Mouse (Mus musculus): ENCODE measurements at regions not wholly inside any gene's neighbourhood (a gene's known extent, or its start where the extent isn't known, plus 50 kb on each side); places are given as distances from the start of the nearest gene placed in this dataset.

DNA sequence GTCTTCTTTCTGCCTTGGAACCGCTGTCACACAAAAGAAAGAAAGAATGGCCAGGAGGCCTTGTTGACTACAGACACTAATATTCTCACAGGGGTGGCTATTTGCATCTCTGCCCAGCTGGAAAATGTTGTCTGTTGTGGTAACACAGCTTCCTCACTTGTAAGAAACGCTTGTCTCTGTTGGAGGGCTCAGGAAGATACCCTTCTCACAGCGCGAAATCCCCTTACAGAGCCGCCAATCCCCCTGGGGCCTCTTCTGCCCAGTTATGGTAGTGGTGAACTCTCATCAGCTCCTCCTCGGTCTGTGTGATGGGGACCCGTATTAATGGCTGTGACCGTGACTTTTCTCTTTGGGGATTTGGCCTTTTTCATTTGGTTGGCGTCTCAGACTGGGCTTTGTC is 1022.5 kb downstream of the Adgrl2 start:
- no peak for ATAC-seq (ENCODE audit: extremely low read depth, insufficient number of reproducible peaks, low FRiP score, low TSS enrichment)
- Histone ChIP-seq H3K4me3 (no peak overlapping the region), H3K4me2 (no peak overlapping the region), H3K27me3 (replicated peaks) (no peaks in the 10 kb centered on the region), H3K9ac (no peak overlapping the region), H3K9me3 (no peaks in the 10 kb centered on the region), H3K27ac (replicated peaks) (no peak overlapping the region), H3K36me3 (no peaks in the 10 kb centered on the region), H3K4me1 (peaks cover 14% of the 10 kb centered on the region)
- WGBS: 62% methylated on average over 9 of the region's 9 CpGs

DNA sequence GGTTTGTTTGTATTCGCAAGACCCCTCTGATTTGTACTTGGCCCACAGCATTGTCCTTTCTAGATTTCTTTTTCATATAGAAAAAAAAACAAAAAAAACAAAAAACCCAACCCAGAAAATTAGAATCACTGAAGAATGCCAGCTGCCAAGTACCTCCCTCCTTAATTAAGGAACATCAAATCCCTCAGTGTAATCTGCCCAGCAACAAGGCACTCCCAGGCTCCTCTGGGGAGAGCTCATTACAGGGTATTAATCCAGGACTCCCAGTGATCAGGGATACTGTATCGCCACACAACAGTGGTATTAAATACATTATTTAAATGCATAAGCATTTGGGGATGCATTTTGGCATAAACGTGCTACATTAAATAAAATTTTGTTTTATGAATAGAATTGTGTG is 1023.1 kb downstream of the Adgrl2 start:
- Histone ChIP-seq H3K27ac (replicated peaks) (no peak overlapping the region), H3K36me3 (no peaks in the 10 kb centered on the region), H3K4me2 (no peak overlapping the region), H3K4me1 (peaks cover 14% of the 10 kb centered on the region), H3K9me3 (no peaks in the 10 kb centered on the region), H3K4me3 (no peak overlapping the region), H3K9ac (no peak overlapping the region), H3K27me3 (replicated peaks) (no peaks in the 10 kb centered on the region)
- no peak for ATAC-seq (ENCODE audit: extremely low read depth, insufficient number of reproducible peaks, low FRiP score, low TSS enrichment)
- 80% methylated on average over 3 of the region's 3 CpGs for WGBS

DNA sequence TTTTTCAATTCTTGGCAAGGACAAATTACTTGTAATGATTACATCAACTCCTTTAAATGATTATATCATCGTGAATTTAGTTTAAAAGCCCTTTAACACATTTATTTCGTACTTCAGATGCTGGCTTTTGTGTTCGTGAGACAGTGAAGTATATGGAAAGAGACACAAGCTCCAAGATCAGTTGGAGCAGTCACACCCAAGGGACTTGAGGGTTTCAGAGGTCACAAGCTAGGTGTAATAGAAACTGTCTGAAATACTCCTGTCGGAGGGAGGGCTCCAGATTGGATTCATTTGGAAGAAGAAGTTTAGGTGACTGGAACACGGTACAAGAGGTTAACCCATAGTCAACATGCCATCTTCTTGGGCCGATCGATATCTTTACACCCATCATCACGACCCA is 1023.5 kb downstream of the Adgrl2 start:
- no peak for ATAC-seq (ENCODE audit: extremely low read depth, insufficient number of reproducible peaks, low FRiP score, low TSS enrichment)
- Histone ChIP-seq H3K27ac (replicated peaks) (no peak overlapping the region), H3K4me1 (peaks cover 12% of the 10 kb centered on the region), H3K9me3 (no peaks in the 10 kb centered on the region), H3K4me3 (no peak overlapping the region), H3K27me3 (replicated peaks) (no peaks in the 10 kb centered on the region), H3K36me3 (no peaks in the 10 kb centered on the region), H3K9ac (no peak overlapping the region), H3K4me2 (0 out of 2 replicates have a peak overlapping the region, but pooled peaks have one; percentile 1)
- WGBS: 83% methylated on average over 8 of the region's 8 CpGs

DNA sequence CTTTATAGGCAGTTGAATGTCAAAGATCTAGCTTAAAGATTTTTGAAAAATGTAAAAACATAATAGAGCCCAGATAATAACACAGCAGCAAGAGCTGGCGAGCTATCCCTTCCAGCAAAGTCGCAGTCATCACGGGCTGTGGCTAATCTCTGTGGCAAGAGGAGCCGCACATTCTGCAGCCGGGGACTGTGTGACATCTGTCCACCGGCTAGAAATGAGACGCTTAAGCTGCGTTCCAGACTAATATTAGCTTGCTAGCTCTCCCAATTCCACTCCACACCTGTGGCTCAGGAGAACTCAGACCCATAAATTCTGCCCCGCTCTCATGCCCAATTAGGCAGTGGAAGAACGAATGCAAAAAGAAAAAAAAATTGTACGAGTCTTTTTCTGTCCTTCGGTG is 1024.0 kb downstream of the Adgrl2 start:
- H3K4me3 ChIP-seq: no peak overlapping the region
- no peak overlapping the region for H3K9ac ChIP-seq
- no peaks in the 10 kb centered on the region for H3K36me3 ChIP-seq
- no peaks in the 10 kb centered on the region for H3K27me3 ChIP-seq (replicated peaks)
- WGBS: 44% methylated on average over 12 of the region's 12 CpGs
- H3K27ac ChIP-seq (replicated peaks): no peak overlapping the region
- H3K9me3 ChIP-seq: no peaks in the 10 kb centered on the region
- H3K4me2 ChIP-seq: peak overlapping the region; percentile 1; the same call in 1 of the 2 replicates
- ATAC-seq (ENCODE audit: extremely low read depth, insufficient number of reproducible peaks, low FRiP score, low TSS enrichment): no peak
- H3K4me1 ChIP-seq: peaks cover 11% of the 10 kb centered on the region

DNA sequence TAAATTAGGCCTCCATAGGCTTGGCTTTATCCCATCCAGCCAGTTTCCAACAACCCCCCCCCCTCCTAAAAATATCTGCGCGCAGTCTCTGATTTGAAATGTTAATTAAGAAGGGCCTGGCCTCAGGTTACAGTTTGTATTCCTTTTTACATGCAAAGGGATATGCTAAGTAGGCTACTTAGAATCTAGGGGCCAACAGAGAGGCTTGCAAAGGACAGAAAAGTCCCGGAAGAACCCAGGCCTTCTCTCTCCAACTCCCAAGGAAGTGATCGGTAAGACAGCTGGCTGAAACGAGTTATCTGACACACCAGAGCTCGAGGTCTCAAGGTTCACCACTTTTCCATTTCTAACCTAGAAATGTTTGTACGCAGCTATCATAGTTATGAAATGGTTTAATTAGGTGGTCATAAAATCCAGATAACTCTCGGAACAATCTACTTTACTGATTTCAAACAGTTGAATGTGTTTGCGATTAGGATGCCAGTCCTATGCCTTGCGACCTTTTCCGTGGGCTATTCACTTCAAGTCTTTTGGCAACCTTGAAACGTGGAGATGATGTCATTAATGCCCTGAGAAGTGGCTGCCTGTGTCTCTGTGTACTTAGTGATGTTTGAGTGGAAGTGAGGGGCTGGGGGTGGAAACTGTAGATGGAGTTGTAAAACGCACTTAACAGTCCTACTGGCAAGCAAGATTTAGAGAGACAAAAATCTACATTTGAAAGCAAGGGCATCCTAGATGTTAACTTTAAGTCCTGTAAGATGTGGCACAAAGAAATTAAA is 1026.5 kb downstream of the Adgrl2 start:
- no peaks in the 10 kb centered on the region for H3K27me3 ChIP-seq (replicated peaks)
- H3K9me3 ChIP-seq: no peaks in the 10 kb centered on the region
- H3K27ac ChIP-seq (replicated peaks): no peak overlapping the region
- no peak overlapping the region for H3K9ac ChIP-seq
- H3K36me3 ChIP-seq: no peaks in the 10 kb centered on the region
- ATAC-seq (ENCODE audit: extremely low read depth, insufficient number of reproducible peaks, low FRiP score, low TSS enrichment): no peak
- peaks cover 11% of the 10 kb centered on the region for H3K4me1 ChIP-seq
- H3K4me2 ChIP-seq: no peak overlapping the region
- H3K4me3 ChIP-seq: no peak overlapping the region
- WGBS: 44% methylated on average over 13 of the region's 13 CpGs

DNA sequence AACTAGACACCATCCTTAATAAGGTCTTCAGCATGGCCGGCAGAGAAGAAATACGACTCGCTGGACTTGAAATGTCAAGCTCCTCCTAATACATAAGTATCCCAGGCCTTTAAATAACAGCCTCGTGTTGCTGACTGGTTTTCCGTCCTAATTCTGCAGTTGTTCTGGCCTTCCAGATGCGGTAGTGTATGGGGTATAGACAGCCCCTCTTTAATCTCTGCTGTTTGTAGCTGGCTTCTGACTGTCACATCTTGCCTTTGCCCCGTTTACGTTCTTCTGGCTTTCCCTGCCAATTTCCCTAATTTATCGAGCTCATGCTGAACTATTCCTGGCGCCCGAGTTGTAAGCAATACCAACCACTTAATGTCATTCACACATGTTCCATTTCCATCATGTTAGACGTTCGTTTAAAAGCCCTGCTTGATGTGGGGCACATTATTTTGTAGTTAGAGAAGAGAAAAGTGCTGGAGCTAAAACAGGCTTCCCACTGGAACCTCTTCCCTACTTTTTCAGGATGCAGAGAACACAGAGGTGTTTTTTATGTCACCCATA is 1042.2 kb downstream of the Adgrl2 start:
- Histone ChIP-seq H3K27ac (replicated peaks) (no peak overlapping the region), H3K27me3 (replicated peaks) (no peaks in the 10 kb centered on the region), H3K4me1 (peaks cover 7% of the 10 kb centered on the region; the same call in 1 of the 2 replicates), H3K36me3 (no peaks in the 10 kb centered on the region), H3K4me2 (peak overlapping the region; percentile 45), H3K4me3 (no peak overlapping the region), H3K9me3 (no peaks in the 10 kb centered on the region), H3K9ac (no peak overlapping the region)
- 48% methylated on average over 13 of the region's 13 CpGs for WGBS
- ATAC-seq (ENCODE audit: extremely low read depth, insufficient number of reproducible peaks, low FRiP score, low TSS enrichment): no peak

DNA sequence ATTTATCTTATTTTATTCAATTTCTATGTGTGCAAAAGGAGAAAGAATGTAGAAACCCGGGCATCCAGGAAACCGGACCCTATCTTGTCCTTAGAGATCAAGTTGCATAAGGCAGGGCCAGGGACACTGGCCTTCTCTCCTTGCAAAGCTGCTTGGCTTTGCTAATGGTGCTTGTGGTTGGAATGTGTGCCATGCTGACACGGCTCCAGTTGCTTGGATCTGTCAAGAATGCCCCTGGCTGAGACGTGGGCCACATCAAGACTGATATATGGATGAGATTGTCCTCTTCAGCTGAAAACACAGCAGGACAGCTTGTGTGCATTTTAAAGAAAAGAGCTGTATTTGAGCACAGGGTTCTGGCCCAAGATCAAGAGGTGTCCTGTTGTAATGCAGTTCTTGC is 1047.0 kb downstream of the Adgrl2 start:
- peaks cover 4% of the 10 kb centered on the region; the same call in 1 of the 2 replicates for H3K4me1 ChIP-seq

DNA sequence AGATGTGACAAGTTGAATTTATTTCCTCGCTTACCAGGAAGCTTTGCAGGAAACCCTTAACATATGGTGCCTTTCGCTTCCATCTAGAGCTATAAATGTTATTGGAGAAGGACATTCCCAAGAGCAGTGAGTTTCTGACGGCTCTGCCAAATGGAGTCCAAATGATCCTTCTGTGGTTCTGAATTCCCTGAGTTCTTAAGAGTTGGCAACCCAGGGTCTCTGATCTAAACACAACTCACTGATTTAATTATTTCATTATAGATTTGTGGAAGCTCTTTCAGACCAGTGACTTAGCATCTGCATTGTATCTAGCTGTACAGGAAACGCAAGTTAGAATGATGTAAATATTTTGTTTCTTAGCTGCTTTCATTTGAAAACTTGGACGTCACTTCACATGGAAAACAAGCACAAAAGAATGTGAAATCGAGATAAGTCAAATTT is 1059.5 kb downstream of the Adgrl2 start:
- no peaks in the 10 kb centered on the region for H3K36me3 ChIP-seq
- no peaks in the 10 kb centered on the region for H3K27me3 ChIP-seq (replicated peaks)
- H3K9me3 ChIP-seq: no peaks in the 10 kb centered on the region
- no peak overlapping the region for H3K4me3 ChIP-seq
- no peak overlapping the region for H3K4me2 ChIP-seq
- no peak for ATAC-seq (ENCODE audit: extremely low read depth, insufficient number of reproducible peaks, low FRiP score, low TSS enrichment)
- no peak overlapping the region for H3K9ac ChIP-seq
- 62% methylated on average over 6 of the region's 6 CpGs for WGBS
- H3K27ac ChIP-seq (replicated peaks): no peak overlapping the region
- H3K4me1 ChIP-seq: no peaks in the 10 kb centered on the region

More for the DNA sequence above, 1047.0 kb downstream of the Adgrl2 start:
- Histone ChIP-seq H3K27ac (replicated peaks) (no peak overlapping the region), H3K27me3 (replicated peaks) (no peaks in the 10 kb centered on the region), H3K4me2 (no peak overlapping the region), H3K9ac (no peak overlapping the region), H3K9me3 (no peaks in the 10 kb centered on the region), H3K36me3 (no peaks in the 10 kb centered on the region), H3K4me3 (no peak overlapping the region)
- 47% methylated on average over 4 of the region's 4 CpGs for WGBS
- ATAC-seq (ENCODE audit: extremely low read depth, insufficient number of reproducible peaks, low FRiP score, low TSS enrichment): no peak

DNA sequence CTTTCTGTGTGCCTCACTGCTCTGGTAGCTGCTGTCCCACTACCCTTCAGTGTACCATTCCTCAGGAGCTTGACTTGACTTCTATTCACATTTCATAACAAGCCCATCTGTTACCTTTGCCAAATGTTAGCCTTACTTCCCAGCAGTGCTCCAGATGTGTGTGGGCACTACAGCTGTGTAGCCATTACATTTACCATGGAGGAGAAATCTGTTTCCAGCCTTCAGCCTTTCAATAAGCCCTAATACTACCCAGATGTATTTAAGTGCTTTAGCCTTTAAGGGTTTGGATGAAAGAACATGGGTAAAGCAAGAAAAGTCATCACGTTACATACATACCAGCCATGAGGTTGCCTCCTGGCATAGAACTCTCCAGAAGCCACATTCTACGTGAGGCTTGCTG is 1068.0 kb downstream of the Ttll7 start:
- Histone ChIP-seq H3K4me3 (no peak overlapping the region), H3K9me3 (no peaks in the 10 kb centered on the region), H3K4me2 (no peak overlapping the region), H3K36me3 (no peaks in the 10 kb centered on the region), H3K27ac (replicated peaks) (no peak overlapping the region), H3K9ac (no peak overlapping the region), H3K4me1 (no peaks in the 10 kb centered on the region), H3K27me3 (replicated peaks) (no peaks in the 10 kb centered on the region)
- 85% methylated on average over 2 of the region's 2 CpGs for WGBS
- no peak for ATAC-seq (ENCODE audit: extremely low read depth, insufficient number of reproducible peaks, low FRiP score, low TSS enrichment)

DNA sequence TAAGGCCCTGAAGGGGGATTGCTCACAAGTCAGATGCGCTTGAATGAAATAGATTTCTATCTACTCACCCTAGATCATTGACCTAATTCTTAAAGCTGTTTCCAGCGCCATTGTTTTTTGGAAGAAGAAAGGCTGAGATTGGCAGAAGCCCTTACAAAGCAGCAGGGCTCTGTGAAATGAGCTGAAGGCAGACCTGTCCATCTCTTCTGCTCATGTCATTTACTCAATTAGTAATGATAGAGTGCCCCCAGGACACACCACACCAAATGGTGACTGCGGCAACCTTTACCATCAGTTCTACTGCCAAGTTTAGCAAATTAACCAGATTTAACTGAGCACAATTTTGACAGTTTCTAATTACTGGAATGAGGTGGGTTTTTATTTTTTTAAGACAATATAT is 1067.5 kb downstream of the Ttll7 start:
- 88% methylated on average over 3 of the region's 3 CpGs for WGBS
- Histone ChIP-seq H3K4me1 (no peaks in the 10 kb centered on the region), H3K27ac (replicated peaks) (no peak overlapping the region), H3K36me3 (no peaks in the 10 kb centered on the region), H3K27me3 (replicated peaks) (no peaks in the 10 kb centered on the region), H3K4me2 (no peak overlapping the region), H3K4me3 (no peak overlapping the region), H3K9me3 (no peaks in the 10 kb centered on the region), H3K9ac (no peak overlapping the region)
- ATAC-seq (ENCODE audit: extremely low read depth, insufficient number of reproducible peaks, low FRiP score, low TSS enrichment): no peak

DNA sequence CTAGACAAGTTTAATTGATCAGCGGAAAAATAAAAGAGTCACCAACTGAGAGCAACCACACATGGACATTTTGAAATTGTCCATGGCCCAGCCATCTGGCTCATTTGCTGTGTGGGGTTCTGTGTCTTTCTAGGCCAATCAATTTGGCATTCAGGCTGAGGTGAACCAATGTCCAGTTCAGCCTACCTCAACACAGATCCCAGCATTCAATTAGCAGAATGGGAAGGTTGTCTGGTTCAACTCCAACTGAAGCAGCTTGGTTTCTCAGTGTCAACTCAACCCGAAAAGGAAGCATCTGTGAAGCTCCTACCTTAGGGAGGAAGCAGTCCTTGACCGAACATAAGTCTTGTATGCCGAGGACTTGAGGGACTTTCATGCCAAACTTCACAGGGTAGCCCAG is 1067.0 kb downstream of the Ttll7 start:
- H3K4me2 ChIP-seq: no peak overlapping the region
- no peak overlapping the region for H3K27ac ChIP-seq (replicated peaks)
- no peaks in the 10 kb centered on the region for H3K9me3 ChIP-seq
- H3K36me3 ChIP-seq: no peaks in the 10 kb centered on the region
- H3K4me1 ChIP-seq: no peaks in the 10 kb centered on the region
- H3K27me3 ChIP-seq (replicated peaks): no peaks in the 10 kb centered on the region
- no peak for ATAC-seq (ENCODE audit: extremely low read depth, insufficient number of reproducible peaks, low FRiP score, low TSS enrichment)
- no peak overlapping the region for H3K4me3 ChIP-seq
- no peak overlapping the region for H3K9ac ChIP-seq
- 76% methylated on average over 4 of the region's 4 CpGs for WGBS

DNA sequence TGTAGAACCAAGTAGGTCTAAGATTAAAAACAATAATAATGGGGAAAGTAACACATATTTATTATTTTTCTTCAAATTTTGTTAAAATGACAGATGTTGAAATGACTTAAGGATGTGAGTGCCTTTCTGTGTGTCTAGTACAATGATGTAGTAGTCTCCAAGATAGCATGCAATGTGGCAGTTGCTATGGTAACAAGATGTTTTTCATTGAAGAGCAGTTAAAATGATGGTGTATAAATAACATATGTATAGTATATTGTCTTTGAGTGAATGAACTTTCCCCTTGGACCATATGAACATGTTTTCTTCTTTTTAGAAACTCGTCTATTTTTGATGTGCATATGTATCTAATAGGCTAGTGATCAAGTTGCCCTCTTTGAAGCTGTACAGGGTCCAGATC is 1044.6 kb downstream of the Ttll7 start:
- Histone ChIP-seq H3K9ac (no peak overlapping the region), H3K27ac (replicated peaks) (no peak overlapping the region), H3K4me2 (no peak overlapping the region), H3K36me3 (no peaks in the 10 kb centered on the region), H3K4me1 (no peaks in the 10 kb centered on the region), H3K27me3 (replicated peaks) (no peaks in the 10 kb centered on the region), H3K9me3 (no peaks in the 10 kb centered on the region), H3K4me3 (no peak overlapping the region)
- 57% methylated on average over 1 of the region's 1 CpGs for WGBS
- ATAC-seq (ENCODE audit: extremely low read depth, insufficient number of reproducible peaks, low FRiP score, low TSS enrichment): no peak

Data from heart, embryonic 13.5 days (tissue).